Mouse (Mus musculus) liver, embryonic 14.5 days (tissue): ENCODE results near the gene Krcc1. TPM values are rescaled to one million over a fixed set of nuclear protein-coding genes. Genes with fewer than 3 reads are reported as not detected.
"Not testable (repeated sequence)": the region's sequence is repeated elsewhere in the genome, so short reads cannot be mapped to it uniquely, and the experiment has no call there.

Experiments
- ATAC-seq: fragments of 200-750 bp; cut with Nextera tagmentation; 2 replicates; pipeline ENCODE4 v1.8.0; 2017; ENCODE audit warnings: moderate number of reproducible peaks, mild to moderate bottlenecking, moderate library complexity; ENCODE audit not compliant: insufficient read depth
- DNase-seq, 3 experiments: peaks; one replicate each; pipeline ENCODE4 v3.0.0-alpha.2; 2012 to 2013; ENCODE audit warnings: low read depth in 3 of 3, low spot score in 3 of 3
- H3K27ac ChIP-seq: fragments of 300-500 bp; sonication (generic); 2 replicates; pipeline ENCODE4 v1.5.1; 2014; ENCODE audit warnings: moderate library complexity, mild to moderate bottlenecking, control low read depth, inconsistent platforms
- H3K27me3 ChIP-seq: fragments of 300-500 bp; sonication (generic); 2 replicates; pipeline ENCODE4 v1.6.1; 2014; ENCODE audit warnings: mild to moderate bottlenecking, low read length, moderate library complexity; ENCODE audit not compliant: control insufficient read depth, insufficient read depth
- H3K36me3 ChIP-seq: fragments of 300-500 bp; sonication (generic); replicated peaks from 2 replicates; pipeline ENCODE4 v1.6.1; 2014; ENCODE audit warnings: low read depth; ENCODE audit not compliant: control insufficient read depth, insufficient read depth
- H3K4me1 ChIP-seq, 2 experiments: fragments of 200-500 bp in 1 of 2; fragments of 300-500 bp in 1 of 2; sonication (generic) in 1 of 2; replicated peaks; 2 replicates each; pipeline ENCODE4 v1.6.1; 2012 to 2014; ENCODE audit warnings: antibody characterized with exemption in 1 of 2, inconsistent platforms in 1 of 2, low read length in 1 of 2; ENCODE audit not compliant: control insufficient read depth in 2 of 2, insufficient read depth in 2 of 2
- H3K4me2 ChIP-seq: fragments of 300-500 bp; sonication (generic); 2 replicates; pipeline ENCODE4 v1.6.1; 2014; ENCODE audit warnings: low read depth, mild to moderate bottlenecking, control low read depth, moderate library complexity
- H3K4me3 ChIP-seq, 2 experiments: fragments of 200-500 bp in 1 of 2; fragments of 300-500 bp in 1 of 2; sonication (generic) in 1 of 2; 2 replicates each; pipeline ENCODE4 v1.5.1; 2012 to 2014; ENCODE audit warnings: low read depth in 2 of 2, low read length in 2 of 2, mild to moderate bottlenecking in 2 of 2, control low read depth in 1 of 2, inconsistent platforms in 1 of 2, moderate library complexity in 1 of 2; ENCODE audit not compliant: insufficient read depth in 1 of 2
- H3K9ac ChIP-seq: fragments of 300-500 bp; sonication (generic); replicated peaks from 2 replicates; pipeline ENCODE4 v1.6.1; 2014; ENCODE audit warnings: mild to moderate bottlenecking, control low read depth, moderate library complexity
- H3K9me3 ChIP-seq: fragments of 300-500 bp; sonication (generic); 2 replicates; pipeline ENCODE4 v1.6.1; 2016; ENCODE audit warnings: low read length, mixed read lengths; ENCODE audit not compliant: control insufficient read depth
- CTCF ChIP-seq: IDR thresholded peaks from 2 replicates; pipeline ENCODE4 v1.5.1; 2016; ENCODE audit warnings: antibody characterized with exemption, low read depth, control low read depth
- EP300 ChIP-seq: IDR thresholded peaks from 2 replicates; pipeline ENCODE4 v1.6.1; 2016; ENCODE audit warnings: antibody characterized with exemption, low read depth
- WGBS: fragments of 180-500 bp; shearing (Covaris S2); extraction: QIAGEN DNeasy Blood & Tissue Kit; methylation state at CpG from one replicate; pipeline ENCODE4 v1.1.7; 2014; ENCODE audit not compliant: insufficient replicate concordance; 5-methylcytosine and 5-hydroxymethylcytosine counted together
- polyA plus RNA-seq, 2 experiments: library from polyadenylated mRNA; depleted of rRNA in 1 of 2; stranded (reverse) in 1 of 2; unstranded in 1 of 2; fragments of >200 nt; fragmentation: Nextera tagmentation in 1 of 2; extraction: Ambion mirVana in 1 of 2; gene quantifications; 2 replicates each; pipeline versions ENCODE4 v1.2.1 to v1.2.3; 2012 to 2014

Krcc1 gene
- polyA plus RNA-seq, 2 experiments: 11.1 to 26.4 TPM

DNA sequence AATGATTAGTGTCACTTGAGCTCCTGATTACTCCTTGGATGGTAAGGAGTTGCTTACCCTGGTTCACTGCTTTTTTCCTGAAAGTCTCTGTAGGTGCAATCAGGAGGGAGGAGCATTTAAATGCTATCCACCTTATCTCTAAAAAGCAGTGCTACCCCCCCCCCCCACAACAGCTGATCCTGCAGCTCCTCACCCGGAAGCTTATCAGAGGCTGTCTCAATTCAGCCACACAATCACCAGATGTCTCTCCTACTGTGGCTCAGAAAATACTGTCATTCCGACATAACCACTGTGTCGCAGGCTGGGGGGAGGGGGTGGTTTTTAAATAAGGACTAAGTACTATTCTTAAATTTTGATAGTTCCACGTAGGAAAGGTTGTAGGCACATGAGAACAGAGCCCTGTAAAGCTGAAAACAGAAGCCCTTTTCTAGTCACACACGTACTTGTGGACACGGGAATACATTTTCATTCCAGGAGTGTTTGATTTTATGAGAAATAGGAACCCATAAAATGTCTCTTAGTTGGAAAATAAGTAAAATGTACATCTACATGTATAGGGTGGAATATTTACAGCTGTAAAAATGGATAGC lies 11.3 kb upstream of the Krcc1 start:
- 13% methylated on average over 6 of the region's 6 CpGs for WGBS
- peaks cover 10 to 13% of the 10 kb centered on the region in 2 experiments for H3K4me1 ChIP-seq
- no peaks in the 10 kb centered on the region for H3K9me3 ChIP-seq
- TF ChIP-seq CTCF (no peak), EP300 (peak; percentile 66)
- ATAC-seq (peak; percentile 71), DNase-seq (peak in 1 of 3 experiments; percentile 47)
- H3K4me3 ChIP-seq: no peak overlapping the region
- H3K9ac ChIP-seq: no peak overlapping the region
- no peak overlapping the region for H3K27ac ChIP-seq
- no peaks in the 10 kb centered on the region for H3K27me3 ChIP-seq
- H3K36me3 ChIP-seq: no peaks in the 10 kb centered on the region
- peak overlapping the region; percentile 31 for H3K4me2 ChIP-seq

GRCm38 (mm10) chr6:71261060-71261459 lies 10.4 kb upstream of the Krcc1 start:
- Histone ChIP-seq H3K9ac (no peak overlapping the region), H3K4me1 (peaks cover 10 to 13% of the 10 kb centered on the region in 2 experiments), H3K27ac (no peak overlapping the region), H3K36me3 (no peaks in the 10 kb centered on the region), H3K9me3 (no peaks in the 10 kb centered on the region), H3K4me3 (no peak overlapping the region), H3K4me2 (no peak overlapping the region), H3K27me3 (no peaks in the 10 kb centered on the region)
- DNase-seq: no peak
- TF ChIP-seq CTCF (no peak), EP300 (no peak)
- no peak for ATAC-seq
- WGBS: 60% methylated on average over 3 of the region's 3 CpGs

- DNase-seq (no peak), ATAC-seq (no peak)
- Histone ChIP-seq H3K4me1 (peaks cover 10 to 13% of the 10 kb centered on the region in 2 experiments), H3K4me2 (no peak overlapping the region), H3K36me3 (no peaks in the 10 kb centered on the region), H3K27me3 (no peaks in the 10 kb centered on the region), H3K4me3 (no peak overlapping the region), H3K9me3 (no peaks in the 10 kb centered on the region), H3K9ac (no peak overlapping the region), H3K27ac (no peak overlapping the region)
- 60% methylated on average over 8 of the region's 8 CpGs for WGBS
- no peak for TF ChIP-seq EP300
- TF ChIP-seq CTCF: no peak
Observed at GRCm38 (mm10) chr6:71262142-71262833, 9.2 kb upstream of the Krcc1 start.

DNA sequence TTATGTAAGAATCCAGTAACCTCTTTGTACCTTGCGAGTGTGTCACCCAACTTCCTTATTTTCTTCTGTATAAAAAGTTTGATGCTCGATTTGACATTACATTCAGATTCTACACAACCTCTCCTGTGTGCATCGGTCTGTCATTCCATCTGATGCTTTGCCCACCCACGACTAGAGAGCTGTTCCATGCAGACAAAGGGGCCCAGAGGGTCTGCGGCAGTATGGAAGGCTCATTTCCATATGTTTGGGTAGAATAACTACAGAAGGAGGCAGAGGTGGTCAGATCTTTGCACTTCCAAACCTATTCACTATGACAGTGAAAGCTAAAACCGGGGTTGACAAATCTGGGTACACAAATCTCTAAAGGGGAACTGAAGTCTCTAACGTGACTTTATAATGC lies 3.9 kb upstream of the Krcc1 start:
- not testable (repeated sequence) for H3K4me2 ChIP-seq, H3K9ac ChIP-seq, H3K4me3 ChIP-seq, ATAC-seq, H3K27ac ChIP-seq, DNase-seq, H3K27me3 ChIP-seq, H3K36me3 ChIP-seq, H3K9me3 ChIP-seq
- 65% methylated on average over 7 of the region's 7 CpGs for WGBS
- peaks cover 8 to 15% of the 10 kb centered on the region in 2 experiments for H3K4me1 ChIP-seq

DNA sequence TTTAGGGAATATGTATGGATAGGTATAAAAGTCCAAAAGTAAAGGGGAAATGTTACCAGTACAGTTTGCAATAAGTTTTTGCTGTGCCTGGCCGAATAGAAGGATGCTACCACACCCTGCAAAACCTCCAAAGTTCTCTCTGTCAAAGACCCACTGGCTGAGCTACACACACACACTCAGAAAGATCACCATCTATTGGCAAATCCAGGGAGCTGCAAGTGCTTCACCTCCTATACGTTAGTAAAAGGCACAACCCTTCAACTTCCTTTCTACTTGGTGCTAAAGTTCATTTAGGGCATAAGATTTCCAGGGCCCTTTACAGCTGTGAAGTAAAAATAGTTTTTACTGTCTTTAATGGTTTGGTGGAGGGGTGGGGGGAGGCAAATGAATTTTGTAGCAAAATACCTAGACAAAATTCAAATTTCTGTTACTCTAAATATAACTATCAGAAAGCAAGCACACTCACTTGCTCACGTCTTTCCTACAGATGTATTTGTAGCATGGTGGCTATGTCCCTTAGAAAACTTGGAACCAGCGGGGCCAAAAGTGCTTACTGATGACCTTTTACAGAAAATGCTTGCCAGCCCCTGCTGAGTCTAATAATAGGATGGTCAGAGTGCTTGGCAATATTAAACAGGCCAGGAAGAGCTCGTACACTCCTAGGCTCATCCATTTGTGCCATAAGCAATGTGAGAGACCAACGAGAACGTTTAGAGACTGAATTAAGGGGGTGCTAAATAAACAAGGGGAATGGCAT lies 2.4 kb upstream of the Krcc1 start:
- WGBS: 43% methylated on average over 7 of the region's 7 CpGs
- no peak overlapping the region for H3K27ac ChIP-seq
- H3K36me3 ChIP-seq: no peaks in the 10 kb centered on the region
- H3K9me3 ChIP-seq: no peaks in the 10 kb centered on the region
- TF ChIP-seq EP300: no peak
- peak; percentile 47 for TF ChIP-seq CTCF
- no peak for ATAC-seq
- no peaks in the 10 kb centered on the region for H3K27me3 ChIP-seq
- H3K9ac ChIP-seq: no peak overlapping the region
- peaks cover 8 to 19% of the 10 kb centered on the region in 2 experiments for H3K4me1 ChIP-seq
- DNase-seq: peak in 1 of 3 experiments; percentile 22
- no peak overlapping the region for H3K4me3 ChIP-seq
- no peak overlapping the region for H3K4me2 ChIP-seq

DNA sequence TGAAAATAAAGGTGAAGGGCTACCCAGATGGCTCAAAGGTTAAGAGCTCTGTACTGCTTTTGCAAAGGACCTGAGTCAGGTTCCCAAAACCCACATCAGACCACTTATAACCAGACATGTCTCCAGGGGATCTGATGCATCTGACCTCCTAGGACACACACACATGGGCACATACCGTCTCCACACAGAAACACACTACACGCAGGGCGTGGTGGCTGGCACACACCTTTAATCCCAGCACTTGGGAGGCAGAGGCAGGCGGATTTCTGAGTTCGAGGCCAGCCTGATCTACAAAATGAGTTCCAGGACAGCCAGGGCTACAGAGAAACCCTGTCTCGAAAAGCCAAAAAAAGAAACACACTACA lies 1.8 kb upstream of the Krcc1 start:
- not testable (repeated sequence) for H3K9ac ChIP-seq, DNase-seq, H3K36me3 ChIP-seq, H3K4me2 ChIP-seq, H3K27ac ChIP-seq, H3K27me3 ChIP-seq, H3K4me3 ChIP-seq, H3K9me3 ChIP-seq, ATAC-seq
- 74% methylated on average over 6 of the region's 6 CpGs for WGBS
- peaks cover 8 to 19% of the 10 kb centered on the region in 2 experiments for H3K4me1 ChIP-seq
